Mouse (Mus musculus) lung, embryonic 14.5 days (tissue): Measurements from ENCODE around the gene Igsf11. TPM values are rescaled to one million over a fixed set of nuclear protein-coding genes. Genes with fewer than 3 reads are reported as not detected.

Experiments
- ATAC-seq: fragments of 200-750 bp; cut with Nextera tagmentation; 2 replicates; pipeline ENCODE4 v1.8.0; 2017; ENCODE audit warnings: mild to moderate bottlenecking, moderate TSS enrichment, moderate library complexity; ENCODE audit not compliant: insufficient read depth
- DNase-seq: peaks from one replicate; pipeline ENCODE4 v3.0.0-alpha.2; 2015
- H3K27ac ChIP-seq: fragments of 300-500 bp; sonication (generic); 2 replicates; pipeline ENCODE4 v1.5.1; 2014; ENCODE audit warnings: low read depth, mild to moderate bottlenecking, moderate library complexity
- H3K27me3 ChIP-seq: fragments of 300-500 bp; sonication (generic); 2 replicates; pipeline ENCODE4 v1.6.1; 2014; ENCODE audit warnings: low read length, control low read depth; ENCODE audit not compliant: insufficient read depth
- H3K36me3 ChIP-seq: fragments of 300-500 bp; sonication (generic); 2 replicates; pipeline ENCODE4 v1.6.1; 2014; ENCODE audit warnings: control low read depth; ENCODE audit not compliant: insufficient read depth
- H3K4me1 ChIP-seq: fragments of 300-500 bp; sonication (generic); 2 replicates; pipeline ENCODE4 v1.6.1; 2014; ENCODE audit warnings: antibody characterized with exemption, control low read depth; ENCODE audit not compliant: insufficient read depth
- H3K4me2 ChIP-seq: fragments of 300-500 bp; sonication (generic); 2 replicates; pipeline ENCODE4 v1.6.1; 2014; ENCODE audit warnings: mild to moderate bottlenecking
- H3K4me3 ChIP-seq: fragments of 300-500 bp; sonication (generic); 2 replicates; pipeline ENCODE4 v1.5.1; 2014; ENCODE audit warnings: low read depth, low read length
- H3K9ac ChIP-seq: fragments of 300-500 bp; sonication (generic); 2 replicates; pipeline ENCODE4 v1.6.1; 2014
- H3K9me3 ChIP-seq: fragments of 300-500 bp; sonication (generic); 2 replicates; pipeline ENCODE4 v1.6.1; 2016; ENCODE audit warnings: low read depth, low read length, control low read depth
- CTCF ChIP-seq: IDR thresholded peaks from 2 replicates; pipeline ENCODE4 v1.5.1; 2016; ENCODE audit warnings: antibody characterized with exemption, low read depth
- WGBS: fragments of 180-500 bp; shearing (Covaris S2); extraction: QIAGEN DNeasy Blood & Tissue Kit; methylation state at CpG from one replicate; pipeline ENCODE4 v1.1.7; 2014; 5-methylcytosine and 5-hydroxymethylcytosine counted together
- polyA plus RNA-seq: library from polyadenylated mRNA; unstranded; fragments of >200 nt; fragmentation: Nextera tagmentation; extraction: Ambion mirVana; gene quantifications from 2 replicates; pipeline ENCODE4 v1.2.1, GENCODE M21; 2014

Igsf11 gene
- 0.12 and 0.18 TPM in 2 replicates for polyA plus RNA-seq

GRCm38 (mm10) chr16:38892371-38892770 lies at the start of gene Igsf11:
Igsf11 (plus strand) TSS chr16:38892671.
- no peak within 1 kb of the TSS for H3K4me2 ChIP-seq
- H3K36me3 ChIP-seq: no peaks in the 10 kb centered on the region
- WGBS: 80% methylated on average over 7 of the region's 7 CpGs
- no peak for ATAC-seq
- no peaks in the 10 kb centered on the region for H3K9me3 ChIP-seq
- no peak within 1 kb of the TSS for H3K9ac ChIP-seq
- H3K27me3 ChIP-seq: no peaks in the 10 kb centered on the region
- H3K4me1 ChIP-seq: no peaks in the 10 kb centered on the region
- H3K4me3 ChIP-seq: no peak within 1 kb of the TSS
- TF ChIP-seq CTCF: no peak
- DNase-seq: no peak
- no peak within 1 kb of the TSS for H3K27ac ChIP-seq

- ATAC-seq: peak; percentile 47; the same call in 1 of the 2 replicates
- H3K4me2 ChIP-seq: peak overlapping the region; percentile 10; the same call in 1 of the 2 replicates
- peak; percentile 73 for TF ChIP-seq CTCF
- WGBS: 20% methylated on average over 8 of the region's 8 CpGs
- H3K4me1 ChIP-seq: no peaks in the 10 kb centered on the region
- peak; percentile 90 for DNase-seq
- no peaks in the 10 kb centered on the region for H3K36me3 ChIP-seq
- H3K9ac ChIP-seq: no peak overlapping the region
- H3K27ac ChIP-seq: no peak overlapping the region
- H3K9me3 ChIP-seq: no peaks in the 10 kb centered on the region
- H3K27me3 ChIP-seq: no peaks in the 10 kb centered on the region
- H3K4me3 ChIP-seq: no peak overlapping the region
Observed at GRCm38 (mm10) chr16:38858120-38858749, 34.2 kb upstream of the Igsf11 start.

- no peak overlapping the region for H3K9ac ChIP-seq
- no peak overlapping the region for H3K27ac ChIP-seq
- 76% methylated on average over 6 of the region's 6 CpGs for WGBS
- no peak overlapping the region for H3K4me2 ChIP-seq
- no peak for DNase-seq
- no peaks in the 10 kb centered on the region for H3K36me3 ChIP-seq
- H3K4me1 ChIP-seq: no peaks in the 10 kb centered on the region
- no peak for ATAC-seq
- H3K27me3 ChIP-seq: no peaks in the 10 kb centered on the region
- no peak for TF ChIP-seq CTCF
- no peak overlapping the region for H3K4me3 ChIP-seq
- no peaks in the 10 kb centered on the region for H3K9me3 ChIP-seq
Observed at GRCm38 (mm10) chr16:38860548-38860947, 31.9 kb upstream of the Igsf11 start.

- 59% methylated on average over 5 of the region's 5 CpGs for WGBS
- Histone ChIP-seq H3K4me3 (no peak overlapping the region), H3K4me1 (no peaks in the 10 kb centered on the region), H3K4me2 (no peak overlapping the region), H3K27ac (no peak overlapping the region), H3K27me3 (no peaks in the 10 kb centered on the region), H3K36me3 (no peaks in the 10 kb centered on the region), H3K9ac (no peak overlapping the region), H3K9me3 (no peaks in the 10 kb centered on the region)
- ATAC-seq (no peak), DNase-seq (no peak)
- no peak for TF ChIP-seq CTCF
Observed at GRCm38 (mm10) chr16:38864358-38864757, 28.1 kb upstream of the Igsf11 start.

GRCm38 (mm10) chr16:38873231-38873630 lies 19.2 kb upstream of the Igsf11 start:
- H3K4me1 ChIP-seq: no peaks in the 10 kb centered on the region
- DNase-seq (peak; percentile 45), ATAC-seq (no peak)
- TF ChIP-seq CTCF: no peak
- H3K36me3 ChIP-seq: no peaks in the 10 kb centered on the region
- H3K27me3 ChIP-seq: 0 out of 2 replicates have a peak, but pooled peaks cover 2% of the 10 kb centered on the region
- no peak overlapping the region for H3K9ac ChIP-seq
- WGBS: 53% methylated on average over 4 of the region's 4 CpGs
- no peaks in the 10 kb centered on the region for H3K9me3 ChIP-seq
- no peak overlapping the region for H3K4me3 ChIP-seq
- H3K27ac ChIP-seq: no peak overlapping the region
- no peak overlapping the region for H3K4me2 ChIP-seq

GRCm38 (mm10) chr16:38874481-38874880 lies 18.0 kb upstream of the Igsf11 start:
- no peak overlapping the region for H3K4me3 ChIP-seq
- no peaks in the 10 kb centered on the region for H3K4me1 ChIP-seq
- no peak overlapping the region for H3K9ac ChIP-seq
- H3K4me2 ChIP-seq: no peak overlapping the region
- DNase-seq (no peak), ATAC-seq (no peak)
- H3K36me3 ChIP-seq: no peaks in the 10 kb centered on the region
- TF ChIP-seq CTCF: no peak
- 26% methylated on average over 4 of the region's 4 CpGs for WGBS
- no peak overlapping the region for H3K27ac ChIP-seq
- 0 out of 2 replicates have a peak, but pooled peaks cover 2% of the 10 kb centered on the region for H3K27me3 ChIP-seq
- no peaks in the 10 kb centered on the region for H3K9me3 ChIP-seq

GRCm38 (mm10) chr16:38898816-38899425 lies 6.5 kb downstream of the Igsf11 start:
- no peak for TF ChIP-seq CTCF
- H3K9ac ChIP-seq: no peak overlapping the region
- H3K4me3 ChIP-seq: no peak overlapping the region
- no peak for ATAC-seq
- H3K4me2 ChIP-seq: no peak overlapping the region
- no peaks in the 10 kb centered on the region for H3K4me1 ChIP-seq
- H3K36me3 ChIP-seq: no peaks in the 10 kb centered on the region
- H3K27me3 ChIP-seq: peaks cover 19% of the 10 kb centered on the region
- DNase-seq: no peak
- 40% methylated on average over 8 of the region's 8 CpGs for WGBS
- no peaks in the 10 kb centered on the region for H3K9me3 ChIP-seq
- H3K27ac ChIP-seq: no peak overlapping the region
